In genomic region chr16:96039538-96039937, GRCm38 (mm10) we compare ENCODE assay signal across 26 mouse cellular contexts. TPM values are rescaled to one million over a fixed set of nuclear protein-coding genes. Genes with fewer than 3 reads are reported as not detected.
DNase-seq lines count a peak whose midpoint lies in the region; ATAC-seq lines count a peak whose summit lies in the region.
"Had no signal": no experiment of that assay in that cellular context is flagged by ENCODE, and none has a peak within 500 bp of the region (broad histone marks: within the 10 kb centered on the region; RNA-seq: fewer than 3 reads in every experiment).

No protein-coding gene starts in this region.

- no peaks in the 10 kb centered on the region for H3K27me3 ChIP-seq in forebrain, embryonic 15.5 days
- no peaks in the 10 kb centered on the region for H3K27me3 ChIP-seq in forebrain, embryonic 11.5 days (ENCODE audit: control insufficient read depth, insufficient read depth, low read length)
- H3K27me3 ChIP-seq: heart, embryonic 15.5 days; hindbrain, embryonic 12.5 days; limb, embryonic 12.5 days; lung, embryonic 15.5 days; Patski had no signal

- no peaks in the 10 kb centered on the region for H3K4me1 ChIP-seq in forebrain, embryonic 15.5 days
- H3K4me1 ChIP-seq in forebrain, embryonic 11.5 days (replicated peaks; ENCODE audit: control insufficient read depth, insufficient read depth, low read length): no peaks in the 10 kb centered on the region
- H3K4me1 ChIP-seq: heart, embryonic 10.5 days; heart, embryonic 15.5 days; hindbrain, embryonic 12.5 days; limb, embryonic 12.5 days; lung, embryonic 15.5 days; midbrain, embryonic 10.5 days had no signal

- ATAC-seq in forebrain, embryonic 15.5 days (replicated peaks): no peak
- no peak for ATAC-seq in forebrain, embryonic 11.5 days (replicated peaks; ENCODE audit: low FRiP score)
- ATAC-seq: intestine, embryonic 16.5 days; Patski had no signal

- intact Hi-C loops in left cerebral cortex, postnatal 25 days (cut with DNase I): no loop called here
- intact Hi-C loops in left cerebral cortex, postnatal 36 days (cut with DNase I): no loop called here

- H3K4me2 ChIP-seq in forebrain, embryonic 15.5 days (replicated peaks): no peak overlapping the region
- no peak overlapping the region for H3K4me2 ChIP-seq in forebrain, embryonic 11.5 days (ENCODE audit: low read depth, low read length, severe bottlenecking)
- H3K4me2 ChIP-seq: heart, embryonic 15.5 days; hindbrain, embryonic 12.5 days; limb, embryonic 12.5 days; liver, embryonic 11.5 days; lung, embryonic 15.5 days had no signal

- DNase-seq in forebrain, embryonic 11.5 days (ENCODE audit: low spot score): no peak
- DNase-seq in left cerebral cortex, postnatal 25 days (ENCODE audit: low spot score in 2 of 2): peak; percentile 24 to 40
- no peak for DNase-seq in left cerebral cortex, postnatal 36 days (ENCODE audit: low spot score in 2 of 2)
- DNase-seq in right cerebral cortex, postnatal 10 days (ENCODE audit: low spot score in 2 of 2): peak; percentile 41 to 65
- no peak for DNase-seq in right cerebral cortex, postnatal 4 days
- DNase-seq in frontal cortex, postnatal 36 days (ENCODE audit: low spot score in 2 of 2): no peak
- no peak for DNase-seq in urinary bladder, postnatal 36 days (ENCODE audit: low spot score in 2 of 2)
- DNase-seq: adrenal gland, postnatal 10 days; cerebellum, adult 18-20 months; cerebellum, postnatal 10 days; gastrocnemius, postnatal 25 days; heart, adult 11 months; kidney, adult 8-10 months; thymus, postnatal 14 days had no signal

- H3K9ac ChIP-seq in forebrain, embryonic 15.5 days (replicated peaks): no peak overlapping the region
- H3K9ac ChIP-seq in forebrain, embryonic 11.5 days (ENCODE audit: low read length): no peak overlapping the region
- H3K9ac ChIP-seq: heart, embryonic 15.5 days; hindbrain, embryonic 12.5 days; limb, embryonic 12.5 days; lung, embryonic 15.5 days had no signal

- no peak overlapping the region for H3K4me3 ChIP-seq in forebrain, embryonic 15.5 days
- H3K4me3 ChIP-seq in forebrain, embryonic 11.5 days (ENCODE audit: low read depth, low read length): no peak overlapping the region
- H3K4me3 ChIP-seq: erythroblast, embryonic 14.5 days; heart, embryonic 10.5 days; heart, embryonic 15.5 days; hindbrain, embryonic 12.5 days; limb, embryonic 12.5 days; lung, embryonic 15.5 days; midbrain, embryonic 10.5 days had no signal

- H3K27ac ChIP-seq in forebrain, embryonic 15.5 days (replicated peaks): 0 out of 2 replicates have a peak overlapping the region, but pooled peaks have one; percentile 5
- no peak overlapping the region for H3K27ac ChIP-seq in forebrain, embryonic 11.5 days (ENCODE audit: low read depth, low read length)
- H3K27ac ChIP-seq: heart, embryonic 10.5 days; heart, embryonic 15.5 days; hindbrain, embryonic 12.5 days; kidney, postnatal 0 days; limb, embryonic 12.5 days; lung, embryonic 15.5 days; midbrain, embryonic 10.5 days had no signal

- no peaks in the 10 kb centered on the region for H3K9me3 ChIP-seq in forebrain, embryonic 15.5 days
- H3K9me3 ChIP-seq in forebrain, embryonic 11.5 days (ENCODE audit: control insufficient read depth, low read length): no peaks in the 10 kb centered on the region
- H3K9me3 ChIP-seq: heart, embryonic 10.5 days; heart, embryonic 15.5 days; hindbrain, embryonic 12.5 days; limb, embryonic 12.5 days; lung, embryonic 15.5 days; midbrain, embryonic 10.5 days had no signal

- peaks cover 98% of the 10 kb centered on the region for H3K36me3 ChIP-seq in forebrain, embryonic 15.5 days
- H3K36me3 ChIP-seq in forebrain, embryonic 11.5 days (ENCODE audit: control insufficient read depth, insufficient read depth, low read length): peaks cover 11% of the 10 kb centered on the region; the same call in 1 of the 2 replicates

- 35% methylated on average over 6 of the region's 6 CpGs for WGBS in forebrain, embryonic 15.5 days
- 75% methylated on average over 6 of the region's 6 CpGs for WGBS in forebrain, embryonic 11.5 days

RNA-seq across cellular contexts. Expression of gene Brwd1, which starts 42.8 kb away (rescaled TPM):
- 211 and 228 TPM in 2 replicates for polyA plus RNA-seq in forebrain, embryonic 15.5 days (2015; fragmentation: Nextera tagmentation; extraction: Ambion mirVana)
- polyA plus RNA-seq in forebrain, embryonic 11.5 days (2014; fragmentation: Nextera tagmentation; extraction: Ambion mirVana): 183 and 192 TPM in 2 replicates
- 100 to 1,000 TPM; 135 to 159 TPM for total RNA-seq in left cerebral cortex, postnatal 25 days (2021)
- total RNA-seq in left cerebral cortex, postnatal 36 days (2021): 100 to 1,000 TPM; 127 to 154 TPM

RNA-seq across cellular contexts. Expression of gene Psmg1, which starts 48.8 kb away (rescaled TPM):
- polyA plus RNA-seq in forebrain, embryonic 15.5 days (2015; fragmentation: Nextera tagmentation; extraction: Ambion mirVana): 71.5 and 72.4 TPM in 2 replicates
- 98.2 and 101 TPM in 2 replicates for polyA plus RNA-seq in forebrain, embryonic 11.5 days (2014; fragmentation: Nextera tagmentation; extraction: Ambion mirVana)
- total RNA-seq in left cerebral cortex, postnatal 25 days (2021): 10 to 100 TPM; 16.8 to 17.4 TPM
- 10 to 100 TPM; 14.5 to 15.3 TPM for total RNA-seq in left cerebral cortex, postnatal 36 days (2021)

Comparison
In these comparisons a context has a peak if more than half of its experiments do, and no peak if none do; other contexts are left out.
1. DNase-seq: peak in left cerebral cortex, postnatal 25 days (2 of 2) and right cerebral cortex, postnatal 10 days (2 of 2); none in forebrain, embryonic 11.5 days (single experiment), left cerebral cortex, postnatal 36 days (0 of 2), right cerebral cortex, postnatal 4 days (single experiment), frontal cortex, postnatal 36 days (0 of 2) and urinary bladder, postnatal 36 days (0 of 2).